Mouse (Mus musculus) c-Kit-positive CD71-positive TER-119-negative erythroid progenitor cells, embryonic 14.5 days (primary cell): ENCODE results near the gene Arpc2.

Experiments
- DNase-seq: peaks from one replicate; pipeline ENCODE4 v3.0.0-alpha.2; 2013; ENCODE audit warnings: low read depth

The Arpc2 gene

DNA sequence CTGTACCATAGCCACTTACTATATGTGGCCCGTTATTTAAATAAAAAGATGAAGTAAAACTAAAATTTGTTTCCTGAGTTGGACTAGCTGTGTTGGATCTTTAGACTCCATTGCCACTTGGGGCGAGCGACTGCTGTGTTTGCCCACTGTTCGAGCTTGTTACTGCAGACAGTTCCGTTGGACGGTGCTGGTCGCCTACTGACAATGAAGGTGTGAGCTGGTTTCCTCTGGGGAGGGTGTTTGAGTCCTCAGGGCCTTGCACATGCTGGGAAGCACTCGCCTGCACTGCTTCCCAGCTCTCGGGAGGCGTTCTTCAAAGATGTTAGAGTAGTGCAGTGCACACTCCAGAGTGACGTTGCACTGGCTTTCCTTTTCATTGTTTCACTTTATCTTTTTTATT lies 3.7 kb downstream of the Arpc2 start:
- no peak for DNase-seq

DNA sequence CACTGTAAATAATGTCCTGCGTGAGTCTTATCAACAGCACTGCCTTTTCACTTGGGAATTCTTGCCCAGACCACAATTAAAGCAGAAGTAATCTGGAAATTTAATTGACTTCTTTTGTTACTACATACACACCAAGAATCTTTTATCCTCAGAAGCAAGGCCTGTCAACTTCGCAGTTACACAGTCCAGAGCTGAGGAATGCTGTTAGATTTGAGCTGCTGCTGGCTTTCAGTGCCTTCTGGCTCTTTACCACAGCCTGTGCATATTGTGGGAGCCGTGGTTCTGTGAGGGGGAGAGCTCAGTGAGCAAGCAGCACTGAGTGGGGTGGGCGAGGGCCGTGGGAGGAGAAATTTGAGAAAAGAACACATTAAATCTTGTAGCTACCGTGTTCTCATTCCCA lies 4.4 kb downstream of the Arpc2 start:
- no peak for DNase-seq

DNA sequence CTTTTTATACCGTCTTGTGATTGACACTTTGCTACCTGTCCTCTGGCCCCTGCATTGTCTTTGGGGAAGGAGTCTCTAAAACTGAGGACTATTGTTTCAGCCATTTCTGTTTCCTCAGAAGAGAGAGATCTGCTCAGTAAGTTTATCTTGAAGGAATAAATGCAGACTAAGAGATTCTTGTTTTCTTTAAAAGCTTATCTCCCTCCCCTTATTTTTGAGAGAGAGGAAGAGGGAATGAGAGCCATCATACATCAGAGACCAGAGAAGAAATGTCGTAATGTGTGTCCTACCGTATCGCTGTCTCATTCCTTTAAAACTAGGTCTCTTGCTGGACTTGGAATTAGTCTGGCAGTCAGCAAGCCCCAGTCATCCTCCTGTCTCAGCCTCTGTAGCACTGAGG lies 4.9 kb downstream of the Arpc2 start:
- no peak for DNase-seq

DNA sequence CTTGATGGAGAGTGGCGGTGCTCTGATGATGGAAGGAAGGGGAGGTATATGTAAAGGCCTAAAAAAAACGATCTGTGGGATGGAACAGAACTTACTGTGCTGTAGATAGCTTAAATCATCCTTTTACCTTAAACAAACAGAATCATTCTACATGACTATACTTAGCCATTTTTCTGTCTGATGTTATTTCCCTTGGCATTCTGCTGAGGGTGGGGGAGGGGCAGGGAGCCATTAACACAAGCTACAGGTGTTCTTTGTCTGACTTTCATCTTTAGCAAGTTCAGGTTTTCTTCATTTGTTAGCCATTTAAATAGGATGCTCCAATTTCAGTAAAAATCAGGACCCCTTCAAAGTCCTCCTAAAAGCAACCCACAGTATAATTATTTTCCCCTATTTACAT lies 9.6 kb downstream of the Arpc2 start:
- DNase-seq, result no peak

DNA sequence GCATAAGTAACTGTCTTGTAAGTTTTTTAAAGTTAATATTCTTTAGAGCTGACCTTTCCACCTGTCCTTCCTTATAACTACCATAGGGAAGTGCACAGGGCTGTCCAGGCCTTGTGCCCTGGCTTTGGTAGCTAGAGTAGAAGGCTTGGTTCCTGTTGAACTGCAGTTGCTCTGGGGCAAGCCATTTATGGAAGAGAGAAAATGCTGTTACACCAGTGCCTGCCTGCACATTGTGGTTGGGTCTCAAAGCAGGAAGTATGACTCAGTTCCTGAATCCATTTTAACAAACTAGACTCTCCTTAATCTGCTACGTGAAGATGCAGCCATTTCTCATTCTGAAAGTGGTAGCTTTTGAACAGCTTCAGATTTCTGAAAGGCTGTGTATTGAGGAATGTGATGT lies 12.9 kb downstream of the Arpc2 start:
- no peak for DNase-seq

DNA sequence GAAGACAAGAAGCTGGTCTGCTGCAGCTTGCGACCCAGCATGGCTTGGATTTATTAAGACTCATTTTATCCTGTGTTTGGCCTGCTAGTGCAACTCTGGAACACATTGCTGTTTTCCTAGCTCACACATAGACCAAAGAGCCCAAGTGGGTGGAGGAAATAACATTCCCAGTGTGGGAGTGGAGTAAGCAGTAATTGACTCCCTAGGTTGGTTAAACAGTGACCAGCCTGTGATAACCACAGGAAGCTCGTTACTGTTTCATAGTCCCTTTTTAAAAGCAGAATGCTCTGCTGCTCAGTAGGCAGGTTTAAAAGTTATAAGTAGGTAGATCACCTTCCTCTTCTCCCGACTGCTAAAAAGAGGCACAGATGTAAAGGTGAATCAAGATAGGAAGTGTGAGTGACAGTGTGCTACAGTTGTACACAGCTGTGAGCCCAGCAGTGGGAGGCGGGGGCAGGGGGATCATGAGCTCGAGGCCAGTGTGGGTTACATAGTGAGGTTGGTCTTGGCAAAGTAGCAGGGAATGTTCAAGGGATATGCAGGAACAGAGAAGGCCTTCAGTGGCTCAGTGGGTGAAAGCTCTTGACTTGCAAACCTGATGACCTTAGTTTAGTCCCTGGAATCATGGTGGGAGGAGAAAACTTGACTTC lies 13.6 kb downstream of the Arpc2 start:
- DNase-seq, result no peak

DNA sequence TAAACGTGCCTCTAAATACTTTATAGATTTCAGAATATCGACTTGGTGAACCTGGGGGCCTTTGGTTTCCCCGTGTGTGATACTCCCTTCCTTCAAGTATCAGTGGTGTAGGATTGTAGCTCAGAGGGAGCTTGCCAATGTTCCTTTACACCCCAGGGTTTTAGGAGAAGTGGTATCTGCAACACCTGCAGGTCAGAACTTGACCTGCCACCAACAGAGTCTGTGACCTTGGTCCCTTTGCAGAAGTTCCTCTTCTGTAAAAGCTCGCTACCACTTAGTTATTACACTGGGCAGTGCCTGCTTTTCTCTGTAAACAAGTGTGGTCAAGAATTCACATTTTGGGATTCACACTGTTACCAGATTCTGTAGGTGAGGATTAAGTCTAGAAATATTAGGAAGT lies 14.2 kb downstream of the Arpc2 start:
- no peak for DNase-seq

DNA sequence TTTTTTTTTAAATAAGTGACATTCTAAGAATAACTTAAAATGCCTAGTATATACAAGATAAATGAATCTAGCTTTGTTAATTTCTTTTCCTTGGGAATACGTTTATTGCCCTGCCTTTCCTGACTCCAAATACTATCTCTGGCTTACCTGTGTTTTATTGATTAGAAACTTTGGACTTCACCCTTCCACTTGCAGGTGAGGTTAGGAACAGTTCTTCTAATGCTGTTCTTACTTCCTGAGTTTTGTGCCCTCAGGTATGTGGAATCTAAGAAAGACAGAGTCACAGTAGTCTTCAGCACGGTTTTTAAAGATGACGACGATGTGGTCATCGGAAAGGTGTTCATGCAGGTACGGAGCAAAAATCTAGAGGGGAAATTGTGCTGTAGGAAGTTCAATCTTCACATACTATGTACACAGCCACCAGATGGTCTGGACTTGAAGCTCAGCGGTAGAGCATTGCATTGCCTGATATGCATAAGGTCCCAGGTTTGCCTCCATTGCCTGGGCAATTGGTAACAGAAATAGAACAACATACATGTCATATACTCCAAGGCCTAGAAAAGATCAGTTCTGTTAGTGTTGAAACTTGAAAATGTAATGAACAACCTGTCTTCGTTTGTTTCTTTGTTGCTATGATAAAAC lies 19.9 kb downstream of the Arpc2 start:
- DNase-seq, result no peak

DNA sequence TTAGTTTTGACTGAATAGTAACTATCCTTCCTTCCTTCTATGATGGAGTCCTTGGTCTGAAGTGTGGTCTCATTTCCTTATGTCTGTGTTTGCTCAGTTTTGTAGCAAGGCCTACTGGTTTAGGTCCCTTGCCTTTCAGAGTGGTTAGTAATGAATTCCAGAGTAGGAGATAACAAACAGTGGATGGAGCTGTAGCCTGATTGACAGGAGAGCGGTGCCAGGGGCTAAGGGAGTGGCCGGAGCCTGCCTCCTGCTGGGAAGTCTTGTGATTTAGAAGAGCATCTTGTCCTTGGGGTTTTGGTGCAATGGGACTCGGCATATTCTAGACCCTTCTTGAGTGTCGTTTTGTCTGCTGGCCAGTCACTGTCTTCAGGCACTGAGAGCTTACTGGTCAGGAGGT lies 20.9 kb downstream of the Arpc2 start:
- no peak for DNase-seq

DNA sequence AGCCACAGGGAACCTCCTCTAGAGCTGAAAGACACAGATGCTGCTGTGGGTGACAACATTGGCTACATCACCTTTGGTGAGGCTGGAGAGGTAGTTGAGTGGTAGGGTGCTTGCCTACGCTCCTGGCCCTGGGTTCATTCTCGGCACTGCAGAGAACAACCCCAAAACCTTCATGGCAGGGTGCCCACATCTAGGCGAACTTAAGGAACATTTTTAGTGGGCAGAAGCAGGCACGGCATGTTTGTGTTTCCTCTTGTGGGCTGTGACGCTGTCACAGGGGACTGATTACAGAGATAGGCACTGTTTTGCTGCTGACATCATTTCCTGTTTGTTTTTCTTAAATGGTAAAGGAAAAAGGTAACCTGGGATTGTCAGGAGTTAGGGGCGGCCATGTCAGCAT lies 26.6 kb downstream of the Arpc2 start:
- no peak for DNase-seq

DNA sequence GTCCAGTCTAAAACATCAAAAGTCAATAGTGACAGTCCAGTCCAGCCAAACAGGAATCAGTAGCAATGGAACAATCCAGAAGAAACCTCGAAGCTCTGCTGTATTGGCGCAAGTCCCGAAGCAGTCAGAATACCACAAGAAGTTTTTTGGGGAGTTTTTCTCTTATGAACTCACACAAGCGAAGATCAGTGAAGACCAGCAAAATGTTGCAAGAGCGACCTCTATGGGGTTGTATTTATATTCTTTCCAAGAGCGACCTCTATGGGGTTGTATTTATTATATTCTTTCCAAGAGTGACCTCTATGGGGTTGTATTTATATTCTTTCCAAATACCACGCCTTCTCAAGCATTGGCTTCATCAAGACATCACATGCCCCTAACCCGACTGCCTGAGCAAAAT lies 32.9 kb downstream of the Arpc2 start:
- DNase-seq, result no peak

DNA sequence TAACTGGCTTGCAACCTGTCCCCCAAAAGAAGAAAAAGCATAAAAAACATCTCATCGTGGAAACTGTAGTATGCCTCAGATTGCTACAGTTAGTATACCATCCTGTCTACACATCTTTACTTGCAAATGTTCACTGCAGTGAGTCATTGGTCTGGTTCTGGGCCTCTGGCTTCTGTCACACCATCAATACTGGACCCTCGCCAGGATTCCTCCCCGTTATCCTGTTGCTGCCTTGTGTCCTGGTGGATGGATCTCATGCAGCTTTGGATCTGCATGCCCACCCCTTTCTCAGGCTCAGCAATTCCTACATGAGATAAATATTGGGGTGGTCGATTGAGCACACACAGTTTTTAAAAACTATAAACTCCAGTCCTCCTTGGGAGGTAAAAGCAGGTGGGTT lies 35.8 kb downstream of the Arpc2 start:
- DNase-seq, result no peak

DNA sequence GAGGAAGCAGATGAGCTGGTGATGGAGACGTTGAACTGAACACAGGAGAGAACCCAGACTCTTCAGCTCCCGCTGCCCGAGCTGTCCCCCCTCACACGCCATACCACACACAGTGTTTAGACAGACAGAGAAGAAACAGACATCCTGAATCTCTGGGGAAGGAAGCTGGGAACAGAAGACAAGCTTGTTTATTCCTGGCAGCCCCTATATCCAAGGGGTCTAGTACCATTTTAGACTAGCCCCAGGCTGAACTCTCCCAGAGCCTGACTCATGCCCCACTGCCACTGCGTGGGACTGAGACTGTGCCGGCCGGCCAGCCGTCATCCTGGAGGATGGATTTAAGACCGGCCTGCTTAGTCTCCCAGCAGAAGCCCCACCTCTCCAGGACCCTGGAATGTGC lies 39.1 kb downstream of the Arpc2 start:
- no peak for DNase-seq

DNA sequence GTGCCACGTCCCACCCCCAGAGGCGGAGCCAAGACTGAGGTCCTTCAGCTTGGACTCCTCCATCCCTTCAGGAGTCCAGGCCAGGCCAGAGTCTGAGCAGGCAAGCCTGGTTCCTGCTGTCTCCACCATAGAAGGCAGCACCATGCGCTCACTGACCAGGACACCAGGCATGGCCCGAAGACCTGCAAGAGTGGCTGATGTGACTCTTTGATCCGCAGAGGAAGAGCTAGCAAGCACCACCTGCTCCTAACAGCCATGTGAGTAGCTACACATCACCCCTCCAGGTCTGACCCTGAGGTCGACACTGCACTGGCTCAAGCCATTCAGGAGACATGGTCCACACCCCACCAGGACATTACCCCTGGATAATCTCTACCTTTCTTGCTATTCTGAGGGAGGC lies 41.2 kb downstream of the Arpc2 start:
- no peak for DNase-seq

DNA sequence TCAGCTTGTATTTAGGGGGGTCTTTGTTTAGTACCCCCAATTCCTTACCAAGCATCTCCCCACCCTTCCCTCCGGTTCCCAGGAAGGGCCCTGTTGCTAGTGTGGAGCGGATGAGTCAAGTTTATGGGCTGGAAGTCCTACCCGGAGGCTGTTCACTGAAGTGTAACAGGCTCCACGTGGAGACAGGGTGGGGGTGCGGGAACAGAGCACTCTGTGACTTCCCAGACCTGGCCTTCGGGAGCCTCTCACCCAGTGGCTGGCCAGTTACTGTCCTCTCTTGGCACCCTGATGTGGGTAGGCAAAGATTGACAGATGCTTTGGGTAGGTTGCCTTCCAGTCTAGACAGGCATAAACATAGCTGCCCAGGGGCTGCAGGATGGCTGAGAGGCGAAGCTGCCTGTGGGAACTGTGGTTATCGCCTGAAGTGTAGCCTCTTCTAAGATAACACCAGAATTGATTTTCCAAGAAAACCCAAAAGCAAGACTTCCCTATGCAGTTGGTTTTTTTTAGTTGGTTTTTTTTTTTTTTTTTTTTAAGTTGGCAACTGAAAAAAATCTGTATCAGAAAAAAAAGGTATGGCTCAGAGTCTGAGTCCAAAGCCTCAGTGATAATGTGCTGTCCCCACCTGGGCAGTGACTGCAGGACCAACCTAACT lies 42.1 kb downstream of the Arpc2 start:
- no peak for DNase-seq

DNA sequence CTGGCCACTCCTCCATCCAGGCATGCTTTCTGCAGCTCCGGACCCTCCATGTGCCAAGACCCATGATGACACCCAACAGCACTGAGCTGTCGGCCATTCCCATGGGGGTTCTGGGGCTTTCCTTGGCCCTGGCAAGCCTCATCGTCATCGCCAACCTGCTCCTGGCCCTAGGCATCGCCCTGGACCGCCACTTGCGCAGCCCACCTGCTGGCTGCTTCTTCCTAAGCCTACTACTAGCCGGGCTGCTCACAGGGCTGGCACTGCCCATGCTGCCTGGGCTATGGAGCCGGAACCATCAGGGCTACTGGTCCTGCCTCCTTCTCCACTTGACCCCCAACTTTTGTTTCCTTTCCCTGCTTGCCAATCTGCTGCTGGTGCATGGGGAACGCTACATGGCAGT lies 42.7 kb downstream of the Arpc2 start, which contains the start of gene Gpbar1:
Gene Gpbar1, plus strand, starts transcription at position 13 of the 400 bp plus-strand sequence.
- no peak for DNase-seq

DNA sequence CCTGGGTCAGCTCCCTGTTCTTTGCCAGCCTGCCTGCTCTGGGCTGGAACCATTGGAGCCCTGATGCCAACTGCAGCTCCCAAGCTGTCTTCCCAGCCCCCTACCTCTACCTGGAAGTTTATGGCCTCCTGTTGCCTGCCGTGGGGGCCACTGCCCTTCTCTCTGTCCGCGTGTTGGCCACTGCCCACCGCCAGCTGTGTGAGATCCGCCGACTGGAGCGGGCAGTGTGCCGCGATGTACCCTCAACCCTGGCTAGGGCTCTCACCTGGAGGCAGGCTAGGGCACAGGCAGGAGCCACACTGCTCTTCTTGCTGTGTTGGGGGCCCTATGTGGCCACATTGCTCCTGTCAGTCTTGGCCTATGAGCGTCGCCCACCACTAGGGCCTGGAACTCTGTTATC lies 43.1 kb downstream of the Arpc2 start:
- DNase-seq, result no peak

DNA sequence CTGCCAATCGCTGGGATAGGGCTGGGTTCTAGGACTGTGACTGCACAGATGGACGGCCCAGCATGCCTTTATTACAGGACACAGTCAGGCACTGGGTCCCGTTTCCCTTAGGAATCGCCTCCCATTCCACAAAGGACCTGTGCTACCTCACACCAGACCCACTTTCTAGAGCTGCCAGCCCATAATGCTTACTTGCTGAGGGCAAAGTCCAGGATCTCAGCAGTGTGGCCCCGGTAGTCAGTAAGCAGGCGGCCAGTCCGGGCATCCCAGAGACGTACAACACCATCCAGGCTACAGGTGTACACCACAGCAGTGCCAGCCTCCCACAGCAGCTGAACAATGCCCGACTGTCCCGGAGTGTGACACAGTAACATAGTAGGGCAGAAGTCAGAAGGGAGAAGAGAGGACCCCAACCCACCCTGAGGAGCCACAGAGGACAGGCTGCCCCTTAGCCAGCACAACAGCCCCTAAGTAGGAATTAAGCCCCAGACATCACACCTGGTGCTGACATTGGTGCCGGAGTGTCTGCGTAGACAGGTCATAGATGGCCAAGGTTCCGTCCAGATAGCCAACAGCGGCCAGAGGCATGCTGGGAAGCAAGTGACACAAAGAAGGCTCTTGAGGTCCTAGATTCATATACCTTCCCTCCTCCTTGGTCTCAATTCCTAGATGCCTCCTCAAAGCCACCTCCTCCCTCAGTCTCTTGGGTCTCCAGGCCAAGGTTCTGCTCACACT lies 44.9 kb downstream of the Arpc2 start:
- DNase-seq, result no peak

DNA sequence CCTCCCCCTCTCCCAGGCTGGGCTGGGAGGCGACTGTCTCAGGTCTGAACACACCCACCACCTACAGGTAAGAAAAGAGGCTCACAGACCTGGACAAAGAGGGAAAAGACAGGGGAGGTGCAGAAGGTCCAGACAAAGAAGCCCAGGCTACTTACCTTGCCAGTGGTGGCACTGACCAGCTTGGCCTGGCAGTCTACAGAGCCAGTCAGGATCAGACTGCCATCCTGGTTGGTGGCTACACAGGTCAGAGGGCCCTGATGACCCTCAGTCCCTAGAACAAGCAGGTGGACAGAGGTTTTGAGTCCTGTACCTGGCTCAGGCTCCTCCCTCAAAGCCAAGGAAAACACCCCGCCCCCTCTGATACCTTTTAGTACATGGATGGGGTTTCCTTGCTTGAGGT lies 45.5 kb downstream of the Arpc2 start:
- no peak for DNase-seq

DNA sequence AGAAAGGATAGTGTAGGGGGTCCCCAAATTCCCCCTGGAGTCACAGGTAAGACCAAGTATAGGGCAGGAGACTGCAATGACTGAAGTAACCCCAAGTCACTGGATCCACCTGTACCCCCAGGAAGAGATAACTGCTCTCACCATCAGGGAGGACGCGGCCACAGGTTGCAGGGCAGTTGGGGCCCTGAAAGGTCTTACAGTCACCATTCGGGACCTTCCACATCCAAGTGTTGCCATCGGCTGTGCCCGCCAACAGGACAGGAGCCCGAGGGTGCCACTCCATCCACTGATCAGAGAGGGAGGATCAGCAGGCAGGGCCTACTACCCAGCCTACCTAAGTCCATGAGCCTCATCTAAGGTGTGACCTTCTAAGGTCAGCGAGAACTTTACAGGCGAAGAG lies 46.0 kb downstream of the Arpc2 start:
- no peak for DNase-seq

DNA sequence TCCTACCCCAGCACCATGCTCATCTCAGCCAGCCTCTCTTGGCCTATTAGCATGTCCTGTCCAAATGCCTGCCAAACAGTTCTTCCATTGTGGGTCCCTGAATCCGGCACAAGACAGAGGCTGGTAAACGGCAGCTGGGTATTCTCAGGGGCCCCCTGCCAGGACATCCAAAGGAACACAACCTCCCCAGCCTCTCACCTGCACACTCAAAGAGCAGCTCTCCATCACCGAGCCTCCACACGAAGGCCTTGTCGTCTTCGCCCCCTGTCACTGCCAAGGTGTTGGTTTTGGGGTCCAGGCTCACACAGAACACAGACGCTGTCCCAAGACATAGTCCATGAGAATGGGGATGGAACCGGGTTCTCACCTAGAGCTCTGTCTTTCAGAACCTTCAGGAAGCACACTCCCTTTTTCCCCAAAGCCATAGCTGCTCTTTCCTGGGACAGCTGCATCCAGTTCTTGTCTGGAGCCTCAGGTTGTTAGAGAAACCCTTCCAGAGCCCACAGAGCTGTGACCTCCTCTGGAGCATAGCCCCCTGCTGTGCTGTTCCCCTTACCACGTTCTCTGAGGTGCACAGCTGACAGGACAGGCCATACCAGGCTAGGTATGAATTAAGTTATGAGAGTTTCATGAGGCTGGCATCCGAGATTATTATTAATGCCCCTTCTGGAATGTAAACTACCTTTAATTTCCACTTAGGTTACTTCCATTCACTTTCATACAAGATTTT lies 47.2 kb downstream of the Arpc2 start:
- no peak for DNase-seq
